Mouse (Mus musculus) hindlimb bud, embryonic 11.5 days (tissue): ENCODE results near the gene Kifc5b.
A peak's percentile ranks its signal among the peaks of the same experiment; 100 is the strongest.
"Not testable (repeated sequence)": the region's sequence is repeated elsewhere in the genome, so short reads cannot be mapped to it uniquely, and the experiment has no call there.

ENCODE experiments used
- DNase-seq: peaks from one replicate; pipeline ENCODE4 v3.0.0-alpha.2; 2012; ENCODE audit warnings: low read depth, low spot score; ENCODE audit errors: extremely low spot score

Gene Kifc5b

DNA sequence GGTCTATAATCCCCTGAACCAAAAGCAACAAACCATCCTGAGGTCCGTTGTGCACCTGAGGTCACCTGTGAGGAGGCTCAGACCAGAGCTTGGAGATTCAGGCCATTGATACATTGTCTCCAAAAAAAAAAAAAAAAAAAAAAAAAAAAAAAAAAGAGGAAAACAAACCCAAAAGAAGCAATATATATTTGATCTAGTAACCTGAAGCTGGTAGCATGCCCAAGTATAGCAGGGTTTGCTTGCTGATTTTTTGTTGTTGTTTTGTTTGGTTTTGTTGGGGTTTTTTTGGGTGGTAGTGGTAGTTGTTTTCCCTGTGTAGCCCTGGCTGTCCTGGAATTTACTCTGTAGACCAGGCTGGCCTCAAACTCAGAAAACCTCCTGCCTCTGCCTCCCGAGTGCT is 1.5 kb downstream of the Kifc5b start:
- no peak for DNase-seq

DNA sequence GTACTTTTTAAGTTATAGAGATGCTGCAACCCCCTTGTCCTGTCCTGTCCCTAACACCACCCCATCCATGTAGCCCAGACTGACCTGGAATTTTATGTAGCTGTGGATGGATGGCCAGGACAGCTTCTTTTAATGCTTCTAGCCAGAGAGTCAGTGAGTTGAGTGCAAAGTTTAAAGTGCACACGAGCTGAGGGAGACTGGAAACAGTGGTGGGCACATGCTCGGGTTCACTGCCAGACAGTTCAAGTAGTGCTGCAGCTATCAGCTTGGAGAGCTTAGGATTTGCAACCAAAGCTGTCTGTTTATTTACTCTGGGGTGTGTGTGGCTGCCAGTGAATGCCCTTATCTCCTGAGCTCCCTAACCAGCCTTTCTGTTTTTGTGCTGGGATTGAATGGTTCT is 2.6 kb downstream of the Kifc5b start:
- DNase-seq = not testable (repeated sequence)

DNA sequence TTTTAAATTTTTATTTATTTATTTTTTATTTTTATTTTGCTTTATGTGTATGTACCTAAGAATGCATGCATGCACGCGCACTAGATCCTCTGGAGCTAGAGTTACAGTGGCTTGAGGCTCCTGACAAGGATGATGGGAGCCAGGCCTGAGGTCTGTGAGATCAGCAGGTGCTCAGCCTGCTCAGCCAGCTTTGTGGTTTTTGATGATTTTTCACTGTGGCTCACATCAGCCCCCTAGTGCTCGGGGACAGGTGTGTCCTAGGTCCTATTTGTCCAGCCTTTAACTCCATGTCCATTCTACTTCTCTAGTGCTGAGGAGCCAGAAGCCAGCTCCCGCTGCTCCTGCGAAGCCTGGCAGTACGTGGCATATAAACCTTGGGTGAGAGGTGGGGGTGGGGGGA is 5.5 kb downstream of the Kifc5b start:
- DNase-seq = not testable (repeated sequence)

DNA sequence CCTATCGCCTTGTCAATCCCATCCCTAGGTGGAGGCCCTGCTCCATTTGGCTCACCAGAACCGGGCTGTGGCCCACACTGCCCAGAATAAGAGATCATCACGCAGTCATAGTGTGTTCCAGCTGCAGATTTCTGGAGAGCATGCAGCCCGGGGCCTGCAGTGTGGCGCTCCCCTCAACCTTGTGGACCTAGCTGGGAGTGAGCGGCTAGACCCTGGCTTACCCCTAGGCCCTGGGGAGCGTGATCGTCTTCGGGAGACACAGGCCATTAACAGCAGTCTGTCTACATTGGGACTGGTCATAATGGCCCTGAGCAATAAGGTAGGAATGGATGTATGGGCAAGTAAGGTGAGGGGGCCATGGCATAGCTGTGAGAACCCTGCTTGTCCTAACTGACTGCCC is 8.5 kb downstream of the Kifc5b start:
- DNase-seq = not testable (repeated sequence)

DNA sequence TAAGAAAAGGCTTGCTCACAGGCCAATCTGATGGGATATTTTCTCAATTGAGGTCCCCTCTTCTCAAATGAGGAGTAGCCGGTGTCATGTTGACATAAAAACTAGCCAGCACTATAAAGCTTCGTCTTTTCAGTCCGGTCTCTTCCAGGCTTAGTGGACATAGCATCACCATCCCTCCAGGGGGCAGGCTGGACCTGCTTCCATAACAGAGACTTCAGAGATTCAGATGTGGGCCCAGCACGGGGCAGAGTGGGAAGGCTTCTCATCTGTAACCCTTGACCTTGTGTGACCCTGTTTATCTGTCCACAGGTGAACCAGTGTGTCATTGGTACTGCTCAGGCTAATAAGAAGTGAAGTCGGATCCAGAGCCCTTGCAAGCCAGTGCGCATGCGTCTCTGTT is 14.9 kb downstream of the Kifc5b start:
- not testable (repeated sequence) for DNase-seq

DNA sequence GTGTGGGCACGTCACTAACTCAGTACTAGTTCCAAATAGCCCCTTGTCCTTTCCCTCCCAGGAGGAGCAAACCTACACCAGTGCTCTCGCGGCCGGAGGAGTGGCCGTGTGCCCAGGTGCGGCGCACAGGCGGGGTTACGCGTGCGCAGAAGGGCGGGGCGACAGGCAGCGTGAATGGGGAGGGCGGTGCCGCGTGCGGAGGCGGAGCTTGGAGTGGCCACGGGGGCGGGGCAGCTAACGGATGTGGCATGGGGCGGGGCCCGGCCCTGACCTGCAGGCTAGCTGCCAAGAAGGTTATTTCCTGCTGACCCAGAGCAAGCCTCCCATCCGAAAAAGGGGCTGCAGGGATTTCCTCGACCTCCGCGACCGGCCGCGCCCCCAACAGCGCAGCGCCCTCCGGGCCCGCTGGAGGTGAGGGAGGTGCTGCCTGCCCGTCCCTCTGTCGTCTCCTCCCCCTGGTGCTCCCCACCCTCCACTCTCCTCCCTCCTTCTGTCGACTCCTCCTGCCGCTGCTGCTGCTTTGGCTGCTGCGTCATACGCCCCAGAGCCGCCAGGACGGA is 16.0 kb downstream of the Kifc5b start, which contains the start of gene Phf1:
Phf1 (plus strand) TSS at position 214 of the 560 bp plus-strand sequence.
- DNase-seq = peak; percentile 49

DNA sequence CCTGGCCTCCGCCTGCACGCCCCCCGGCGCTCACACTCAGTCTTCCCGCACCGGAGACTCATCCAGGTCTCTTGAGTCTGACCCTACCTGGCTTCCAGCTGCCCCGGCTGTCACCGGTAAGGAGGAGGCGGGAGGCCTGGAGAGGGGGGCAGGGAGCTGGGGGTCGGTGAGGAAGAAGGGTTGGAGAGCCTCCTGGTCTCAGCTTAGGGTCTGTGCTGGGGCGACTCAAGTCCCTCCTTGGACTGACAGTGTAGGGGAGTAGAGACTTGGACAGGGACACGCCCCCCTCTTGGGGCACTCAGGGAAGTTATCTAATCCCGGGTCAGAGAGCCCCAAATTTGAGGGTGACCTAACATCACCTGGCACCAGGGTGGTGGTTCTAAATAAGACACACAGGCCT is 16.5 kb downstream of the Kifc5b start:
- DNase-seq = no peak

DNA sequence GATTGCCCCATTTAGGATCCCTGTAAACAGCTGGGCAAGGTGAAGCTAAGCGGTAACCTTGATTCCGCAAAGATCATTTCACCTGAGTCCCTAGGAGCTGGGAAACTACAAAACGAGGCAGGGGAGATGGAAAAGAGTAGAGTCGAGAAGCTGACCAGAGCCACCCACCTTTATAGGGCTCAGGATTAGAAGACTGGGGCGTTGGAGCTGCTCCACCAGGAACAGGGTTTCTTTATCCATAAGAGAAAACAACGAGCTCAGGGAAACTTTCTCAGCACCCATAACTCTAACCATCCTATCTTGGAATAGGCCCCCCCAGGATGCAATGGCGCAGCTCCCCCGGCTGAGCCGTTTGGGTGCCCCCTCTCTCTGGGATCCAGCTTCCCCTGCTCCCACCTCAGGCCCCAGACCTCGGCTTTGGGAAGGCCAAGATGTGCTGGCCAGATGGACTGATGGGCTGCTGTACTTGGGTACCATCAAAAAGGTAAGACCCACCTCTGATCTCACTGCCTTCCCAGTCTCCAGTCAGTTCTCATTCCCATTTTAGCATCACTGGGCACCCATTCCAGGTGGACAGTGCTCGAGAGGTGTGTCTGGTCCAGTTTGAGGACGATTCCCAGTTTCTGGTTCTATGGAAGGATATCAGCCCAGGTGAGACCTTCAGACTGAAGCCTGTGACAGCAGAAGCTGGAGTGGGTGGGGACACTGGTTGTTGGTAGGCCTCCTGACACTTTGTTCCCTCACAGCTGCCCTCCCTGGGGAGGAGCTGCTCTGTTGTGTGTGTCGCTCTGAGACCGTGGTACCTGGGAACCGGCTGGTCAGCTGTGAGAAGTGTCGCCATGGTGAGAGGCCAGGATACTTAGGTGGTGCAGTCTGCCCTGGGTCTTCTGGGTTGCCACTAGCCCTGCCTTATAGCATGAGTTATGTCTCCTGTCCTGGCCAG is 17.3 kb downstream of the Kifc5b start:
- no peak for DNase-seq

DNA sequence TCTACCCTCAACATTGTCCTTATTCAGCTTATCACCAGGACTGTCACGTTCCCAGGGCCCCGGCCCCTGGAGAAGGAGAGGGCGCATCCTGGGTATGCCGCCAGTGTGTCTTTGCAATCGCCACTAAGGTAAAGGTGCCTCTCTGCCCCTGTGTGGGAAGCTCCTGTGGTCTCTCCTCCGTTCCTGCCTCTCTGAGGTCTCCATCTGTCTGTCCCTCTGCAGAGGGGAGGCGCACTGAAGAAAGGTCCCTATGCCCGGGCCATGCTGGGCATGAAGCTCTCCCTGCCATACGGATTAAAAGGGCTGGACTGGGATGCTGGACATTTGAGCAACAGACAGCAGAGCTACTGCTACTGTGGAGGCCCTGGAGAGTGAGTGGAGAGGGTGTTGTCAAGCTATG is 18.1 kb downstream of the Kifc5b start:
- DNase-seq = no peak

DNA sequence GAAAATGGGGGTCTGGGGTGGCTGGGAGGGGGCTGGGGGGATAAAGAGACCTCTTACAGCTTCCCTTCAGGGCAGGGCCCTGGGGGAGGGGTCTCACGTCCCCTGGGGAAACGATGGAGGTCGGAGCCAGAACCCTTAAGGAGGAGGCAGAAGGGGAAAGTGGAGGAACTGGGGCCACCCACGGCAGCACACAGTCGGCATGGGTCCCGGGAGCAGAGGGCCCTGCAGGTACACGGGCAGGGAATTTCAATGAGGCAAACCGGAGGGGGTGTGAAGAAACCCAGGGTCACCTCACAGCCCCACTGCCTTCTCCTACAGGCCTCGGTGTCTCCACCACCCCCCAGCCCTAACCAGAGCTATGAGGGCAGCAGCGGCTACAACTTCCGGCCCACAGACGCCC is 19.6 kb downstream of the Kifc5b start:
- no peak for DNase-seq

DNA sequence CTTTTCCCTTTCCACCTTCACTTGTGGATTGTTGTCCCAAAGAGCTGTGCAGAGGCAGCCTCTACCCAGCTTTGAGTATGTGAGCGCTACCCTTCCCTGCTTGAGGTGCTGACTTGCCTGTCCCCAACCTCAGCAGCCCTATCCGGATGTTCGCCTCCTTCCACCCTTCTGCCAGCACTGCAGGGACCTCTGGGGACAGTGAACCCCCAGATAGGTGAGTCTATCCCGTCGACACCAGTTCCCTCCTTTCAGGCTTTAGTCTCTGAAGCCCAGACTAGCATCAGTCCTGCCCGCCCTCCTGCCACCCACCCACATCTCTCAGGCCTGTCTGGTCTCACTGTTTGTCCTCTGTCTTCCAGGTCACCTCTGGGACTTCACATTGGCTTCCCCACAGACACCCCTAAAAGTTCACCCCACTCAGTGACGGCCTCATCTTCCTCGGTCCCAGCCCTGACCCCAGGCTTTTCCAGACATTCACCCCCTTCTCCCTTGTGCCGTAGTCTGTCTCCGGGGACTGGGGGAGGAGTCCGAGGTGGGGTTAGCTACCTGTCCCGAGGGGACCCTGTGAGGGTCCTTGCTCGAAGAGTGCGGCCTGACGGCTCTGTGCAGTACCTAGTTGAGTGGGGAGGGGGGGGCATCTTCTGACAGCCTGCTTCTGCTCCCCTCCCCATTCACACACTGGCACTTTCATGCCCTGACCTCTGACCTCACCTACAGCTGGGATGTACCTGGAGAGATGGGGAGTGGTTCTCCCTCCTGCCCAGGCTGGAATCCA is 20.2 kb downstream of the Kifc5b start:
- no peak for DNase-seq

DNA sequence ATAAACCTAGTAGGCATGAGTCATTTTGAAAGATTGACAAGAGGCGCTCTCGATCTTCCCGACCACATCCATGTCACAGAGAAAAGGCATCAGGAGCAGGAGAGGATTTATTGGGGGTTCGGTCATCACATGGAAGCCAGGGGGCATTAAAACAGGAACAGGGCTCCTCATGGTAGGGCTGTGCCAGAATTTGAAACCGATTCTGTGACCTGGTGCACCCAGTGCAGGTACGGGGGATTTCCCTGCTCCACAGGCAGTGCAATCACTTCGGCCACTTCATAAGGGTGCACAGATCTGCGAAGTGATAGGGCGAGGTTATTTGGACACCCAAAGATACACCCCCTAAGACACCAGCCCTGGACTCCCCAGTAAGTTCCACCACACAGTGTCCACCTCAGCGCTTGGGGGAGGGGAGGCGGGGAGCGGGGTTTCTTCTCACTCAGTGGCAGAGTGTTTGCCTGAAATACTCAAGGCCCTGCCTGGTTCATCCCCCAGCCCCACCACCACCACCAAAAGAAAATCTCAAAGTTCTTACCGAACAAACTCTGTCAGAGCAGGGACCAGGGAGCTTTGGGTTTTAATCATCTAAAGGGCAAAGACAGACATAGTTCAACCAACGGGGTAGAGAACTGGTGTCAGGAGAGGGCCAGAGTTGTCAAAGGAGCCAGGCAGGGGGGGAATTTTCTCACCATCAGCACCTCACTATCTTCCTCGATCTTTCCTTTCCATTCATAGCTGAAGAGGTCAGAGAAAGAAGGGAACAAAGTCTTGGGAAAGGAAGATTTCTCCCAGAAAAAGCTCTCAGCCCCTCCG is 21.2 kb downstream of the Kifc5b start:
- DNase-seq = no peak

DNA sequence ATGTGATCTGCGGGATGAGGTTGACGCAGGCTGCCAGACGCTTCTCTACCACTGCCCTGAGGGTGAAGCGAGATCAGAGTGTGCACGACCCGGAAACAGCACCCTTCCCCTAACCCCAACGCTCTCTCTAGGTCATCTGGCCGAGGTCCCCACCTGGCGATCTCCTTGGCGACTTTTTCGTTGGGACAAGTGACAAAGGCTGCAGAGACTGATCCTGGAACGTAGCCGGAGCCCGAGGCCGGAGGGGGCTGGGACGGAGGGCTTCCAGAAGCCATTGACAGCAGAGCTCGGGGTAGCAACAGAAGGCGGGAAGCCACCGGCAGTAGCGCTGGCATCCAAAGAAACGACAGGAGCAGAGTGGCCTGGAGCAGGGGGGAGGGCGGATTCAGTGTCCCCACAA is 21.8 kb downstream of the Kifc5b start:
- DNase-seq = no peak

DNA sequence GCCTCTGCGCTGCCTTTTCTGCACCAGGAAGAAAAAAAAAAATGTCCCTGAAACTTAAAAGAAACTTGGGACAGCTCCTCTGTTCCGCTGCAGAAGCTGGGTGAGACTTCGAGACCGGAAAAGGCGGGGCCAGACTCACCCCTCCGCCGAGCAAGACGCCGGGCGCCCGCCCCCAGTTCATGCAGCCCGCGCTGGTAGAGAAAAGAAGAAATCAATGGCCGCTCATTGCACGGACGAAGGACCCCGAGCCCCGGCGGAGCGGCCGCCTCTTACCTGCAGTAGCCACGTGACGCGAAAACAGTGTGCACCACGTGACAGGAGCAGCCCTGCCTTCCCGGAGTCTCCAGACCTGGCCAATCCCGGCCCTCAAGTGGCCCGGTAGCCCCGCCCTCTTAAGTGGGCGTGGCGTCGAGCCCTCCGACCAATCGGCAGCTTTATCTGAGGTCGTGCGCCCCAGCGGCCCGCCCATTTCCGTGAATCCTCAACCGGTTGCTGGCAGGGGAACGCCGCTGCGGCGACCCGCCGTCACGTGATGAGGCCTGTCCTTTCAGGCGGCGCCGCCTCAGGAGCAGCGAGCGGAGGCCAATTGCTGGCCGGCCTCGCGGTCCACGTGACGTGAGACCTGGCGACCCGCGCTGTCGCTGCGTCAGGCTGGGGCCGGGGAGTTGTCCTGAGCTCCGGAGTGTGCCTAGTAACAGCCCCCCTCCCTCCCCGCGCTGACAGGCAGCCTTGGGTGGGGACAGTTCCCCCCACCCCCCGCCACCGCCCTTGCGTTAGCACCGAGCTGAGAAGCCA is 22.5 kb downstream of the Kifc5b start, which contains the start of gene Cuta:
Cuta (minus strand) TSS at position 392 of the 795 bp plus-strand sequence.
- peak; percentile 96 for DNase-seq

DNA sequence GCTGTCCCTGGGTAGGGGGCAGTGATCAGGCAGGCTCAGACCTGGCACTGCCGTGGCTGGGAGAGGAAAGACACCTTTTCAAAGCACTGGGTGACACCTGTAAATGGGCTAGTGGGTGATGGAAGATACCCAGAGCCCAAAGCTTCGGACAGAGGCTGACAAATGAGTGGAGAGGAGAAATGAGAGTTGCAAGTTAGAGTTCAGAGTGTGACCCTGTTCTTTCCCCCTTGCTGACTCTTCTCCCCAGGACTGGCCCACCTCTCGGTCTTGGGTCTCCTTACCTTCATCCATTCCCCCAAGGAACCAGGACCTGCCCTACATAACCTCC is 23.0 kb downstream of the Kifc5b start:
- no peak for DNase-seq

DNA sequence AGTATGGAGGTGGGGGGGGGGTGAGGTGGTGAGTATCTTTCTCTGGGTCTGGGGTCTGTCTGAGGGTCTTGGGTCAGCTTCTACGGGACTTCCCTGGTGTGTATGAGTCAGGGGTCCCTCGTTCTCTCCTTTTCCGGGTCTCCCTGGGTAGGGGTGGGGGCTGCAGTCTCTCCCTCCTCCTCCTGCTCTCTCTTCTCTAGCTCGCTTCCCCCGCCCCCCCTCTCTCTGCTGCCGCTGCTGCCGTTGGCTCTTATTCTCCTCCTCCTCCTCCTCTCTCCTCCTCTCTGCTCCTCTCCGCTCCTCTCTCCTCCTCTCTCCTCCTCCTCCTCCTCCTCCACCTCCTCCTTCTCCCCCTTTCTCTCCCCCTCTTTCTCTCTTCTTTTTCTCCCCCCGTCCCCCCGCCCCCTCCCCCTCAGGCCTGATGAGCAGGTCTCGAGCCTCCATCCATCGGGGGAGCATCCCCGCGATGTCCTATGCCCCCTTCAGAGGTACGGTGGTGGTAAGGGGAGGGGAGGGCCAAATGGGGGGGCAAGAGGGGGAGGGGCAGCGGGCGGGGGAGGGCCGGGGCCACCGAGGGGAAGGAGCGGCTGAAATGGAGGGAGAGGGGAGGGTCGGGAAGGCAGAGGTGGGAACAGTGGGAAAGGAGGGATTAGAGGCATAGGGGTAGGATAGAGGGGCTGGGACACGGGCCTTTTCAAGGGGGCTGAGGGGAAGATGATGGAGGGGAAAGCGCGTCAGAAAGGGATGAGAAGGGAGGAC is 24.3 kb downstream of the Kifc5b start, which contains the start of gene Syngap1:
Syngap1 (plus strand) TSS at position 223 of the 759 bp plus-strand sequence.
- DNase-seq = no peak

DNA sequence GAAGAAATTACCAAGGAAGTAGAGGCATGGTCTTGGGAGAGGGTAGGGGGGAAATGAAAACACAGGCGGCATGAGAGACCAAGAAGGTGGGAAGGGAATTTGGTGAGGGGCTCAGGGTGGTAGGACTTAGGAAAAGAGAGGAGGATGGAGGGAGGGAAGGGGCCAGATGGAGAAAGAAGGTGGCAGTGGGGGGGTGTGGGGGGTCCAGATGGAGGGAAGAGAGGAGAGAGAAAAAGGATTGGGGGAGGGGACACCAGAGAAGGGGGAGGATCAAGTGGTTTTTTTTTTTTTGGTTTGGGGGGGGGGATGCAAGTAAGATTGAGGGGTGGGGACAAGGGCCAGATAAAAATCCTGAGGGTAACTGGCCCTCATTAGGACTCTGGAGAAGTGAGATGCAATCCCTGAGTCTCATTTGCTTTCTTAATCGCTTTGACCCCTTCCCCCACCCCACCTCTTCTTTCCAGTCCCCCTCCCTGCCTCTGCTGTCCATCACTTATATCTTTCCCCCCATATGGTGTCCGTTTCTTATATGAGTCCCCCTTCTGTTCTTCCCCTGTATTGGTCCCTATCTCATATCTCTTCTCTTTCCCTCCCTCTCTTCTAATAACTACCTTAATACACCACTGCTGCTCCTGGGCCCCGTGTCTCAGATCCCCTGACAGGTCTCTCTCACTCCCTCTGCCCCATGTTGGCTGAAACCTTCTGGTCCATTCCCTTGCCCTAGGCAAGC is 25.1 kb downstream of the Kifc5b start:
- DNase-seq = no peak

DNA sequence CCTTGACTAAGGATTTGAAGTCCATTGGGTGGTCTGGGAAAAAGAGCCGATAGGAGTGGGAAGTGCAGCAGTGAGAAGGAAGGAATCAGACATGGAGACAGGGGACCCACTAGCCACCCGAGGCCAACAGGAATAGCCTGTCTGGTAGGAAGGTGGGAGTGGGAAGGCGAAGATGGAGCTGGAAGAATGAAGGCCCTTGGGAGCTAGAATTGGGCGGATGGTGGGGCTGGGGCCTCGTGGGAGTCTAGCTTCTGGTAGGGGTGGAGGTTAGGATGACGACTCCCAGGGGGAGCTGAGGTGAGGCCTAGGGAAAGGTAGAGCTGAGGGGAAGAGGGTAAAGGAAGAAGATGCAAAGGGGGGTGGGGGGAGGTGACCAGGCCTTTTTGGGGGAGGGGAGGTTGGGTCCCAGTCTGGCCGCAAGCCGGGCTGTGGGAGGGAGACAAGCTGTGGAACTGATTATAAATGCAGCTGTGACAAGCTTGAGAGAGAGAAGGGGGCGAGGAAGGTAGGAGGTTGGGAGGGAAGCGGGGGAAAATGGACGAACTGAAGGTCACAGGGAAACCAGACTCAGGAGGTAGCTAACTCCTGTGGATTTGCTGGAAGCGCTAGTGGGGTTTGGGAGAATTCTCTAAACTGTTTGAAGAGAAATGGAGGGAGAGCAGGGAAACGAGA is 29.1 kb downstream of the Kifc5b start:
- no peak for DNase-seq
